Mouse (Mus musculus) heart, adult 2 months (tissue): ENCODE results near the gene Timp2. TPM values are rescaled to one million over a fixed set of nuclear protein-coding genes. Genes with fewer than 3 reads are reported as not detected.
"Not testable (repeated sequence)": the region's sequence is repeated elsewhere in the genome, so short reads cannot be mapped to it uniquely, and the experiment has no call there.

Experiments used
- DNase-seq, 2 experiments: peaks; one replicate each; pipeline ENCODE4 v3.0.0; 2021
- H3K27ac ChIP-seq: fragments of 200-600 bp; 2 replicates; pipeline ENCODE4 v1.8.1; 2022
- H3K27me3 ChIP-seq: fragments of 200-500 bp; 2 replicates; pipeline ENCODE4 v1.6.1; 2012; ENCODE audit warnings: mild to moderate bottlenecking, low read length, inconsistent platforms, mixed read lengths; ENCODE audit not compliant: control insufficient read depth, insufficient read depth
- H3K36me3 ChIP-seq: fragments of 200-500 bp; 2 replicates; pipeline ENCODE4 v1.6.1; 2012; ENCODE audit warnings: low read length, inconsistent platforms; ENCODE audit not compliant: control insufficient read depth, insufficient read depth
- H3K4me1 ChIP-seq: fragments of 200-500 bp; 2 replicates; pipeline ENCODE4 v1.6.1; 2011; ENCODE audit warnings: low read length; ENCODE audit not compliant: control insufficient read depth, insufficient read depth
- H3K4me3 ChIP-seq: fragments of 200-600 bp; 2 replicates; pipeline ENCODE4 v1.8.1; 2022
- H3K79me2 ChIP-seq: fragments of 200-500 bp; replicated peaks from 2 replicates; pipeline ENCODE4 v1.6.1; 2012; ENCODE audit warnings: mild to moderate bottlenecking, inconsistent platforms, low read length, moderate library complexity, mixed read lengths; ENCODE audit not compliant: control insufficient read depth, insufficient read depth
- H3K9ac ChIP-seq: fragments of 200-500 bp; 2 replicates; pipeline ENCODE4 v1.6.1; 2012; ENCODE audit warnings: low read depth, mild to moderate bottlenecking, control low read depth, inconsistent platforms, low read length, mixed read lengths
- CTCF ChIP-seq: fragments of 200-600 bp; IDR thresholded peaks from 2 replicates; pipeline ENCODE4 v1.8.1; 2022; ENCODE audit warnings: antibody characterized with exemption, mild to moderate bottlenecking, moderate library complexity
- EP300 ChIP-seq: fragments of 200-500 bp; IDR thresholded peaks from 2 replicates; pipeline ENCODE4 v1.6.1; 2011; ENCODE audit warnings: low read depth, low read length, control low read depth; ENCODE audit not compliant: insufficient read depth
- POLR2A ChIP-seq: fragments of 200-500 bp; IDR thresholded peaks from 2 replicates; pipeline ENCODE4 v1.6.1; 2011; ENCODE audit warnings: mild to moderate bottlenecking, low read depth, low read length, control low read depth; ENCODE audit not compliant: insufficient read depth
- WGBS: fragments of 180-500 bp; shearing (Covaris S2); methylation state at CpG from one replicate; pipeline ENCODE4 v1.1.7; 2018; 5-methylcytosine and 5-hydroxymethylcytosine counted together
- intact Hi-C: fragments of 180-260 bp; cut with DNase I; formaldehyde crosslinking; loops from one replicate; pipeline ENCODE4 v1.15.1; 2025
- polyA plus RNA-seq: library from polyadenylated mRNA; depleted of rRNA; stranded (reverse); fragments of >200 nt; gene quantifications from 2 replicates; pipeline ENCODE4 v1.2.3, GENCODE M21; 2012
- total RNA-seq, 2 experiments: library from RNA; stranded (reverse); gene quantifications; 2 replicates each; pipeline ENCODE4 v1.2.3; 2021

The Timp2 gene
- total and polyA plus RNA-seq, 3 experiments, result 98.9 to 109 (median 99.2) TPM

DNA sequence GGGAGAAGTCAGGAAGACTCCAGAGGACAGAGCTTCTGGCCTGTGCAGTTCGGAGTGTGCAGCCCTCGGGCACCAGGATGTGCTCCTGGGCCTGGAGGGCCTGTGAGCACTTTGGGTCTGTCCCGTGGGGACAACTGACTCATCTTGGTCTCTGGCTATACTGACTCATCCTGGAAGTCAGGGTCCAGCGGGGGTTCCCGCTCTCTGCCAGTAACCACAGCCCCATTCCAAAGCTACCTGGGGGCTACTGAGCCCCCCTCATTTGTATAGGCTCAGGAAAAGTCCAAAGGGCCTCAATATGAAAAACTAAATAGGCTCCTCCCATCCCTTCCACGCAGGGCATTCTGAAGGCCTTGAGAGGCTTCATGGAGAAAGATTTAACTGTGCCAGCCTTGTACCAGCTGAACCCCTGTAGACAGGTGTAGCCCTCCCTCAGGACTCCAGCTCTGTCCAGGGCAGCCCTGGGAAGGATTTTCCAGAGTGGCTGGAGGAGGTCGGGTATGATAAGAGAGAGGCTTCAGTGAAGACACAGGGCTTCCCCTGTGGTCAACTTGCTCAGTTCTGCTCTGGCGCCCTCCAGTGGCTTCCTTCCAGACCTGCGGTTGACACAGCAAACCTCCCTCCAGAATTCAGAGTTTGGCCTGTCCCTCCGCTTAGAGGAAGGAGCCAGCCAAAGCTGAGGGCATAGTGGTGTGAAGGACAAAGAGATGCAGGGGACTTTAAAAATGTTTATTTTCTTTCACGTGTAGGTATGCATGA is 23.9 kb upstream of the Timp2 start:
- H3K36me3 ChIP-seq, result no peaks in the 10 kb centered on the region

GRCm38 (mm10) chr11:118378656-118379055 is 23.1 kb upstream of the Timp2 start:
- DNase-seq, result peak in 1 of 2 experiments; percentile 15
- no peaks in the 10 kb centered on the region for H3K36me3 ChIP-seq
- no peak overlapping the region for H3K9ac ChIP-seq
- H3K27ac ChIP-seq, result no peak overlapping the region
- TF ChIP-seq EP300 (no peak), CTCF (no peak), POLR2A (no peak)
- no peaks in the 10 kb centered on the region for H3K27me3 ChIP-seq
- peaks cover 1% of the 10 kb centered on the region; the same call in 1 of the 2 replicates for H3K4me1 ChIP-seq
- H3K79me2 ChIP-seq, result no peaks in the 10 kb centered on the region
- intact Hi-C loops, result loop anchor here (1.0 to 2.0 kb wide), 2 partner anchors 61 to 296 kb away; no protein-coding TSS in a partner anchor
- WGBS, result 85% methylated on average over 6 of the region's 6 CpGs
- no peak overlapping the region for H3K4me3 ChIP-seq

More for the DNA sequence above, 23.9 kb upstream of the Timp2 start:
- Histone ChIP-seq H3K9ac (no peak overlapping the region), H3K4me1 (peaks cover 1% of the 10 kb centered on the region; the same call in 1 of the 2 replicates), H3K27ac (peak overlapping the region; percentile 20), H3K4me3 (no peak overlapping the region), H3K27me3 (no peaks in the 10 kb centered on the region), H3K79me2 (no peaks in the 10 kb centered on the region)
- TF ChIP-seq POLR2A (no peak), EP300 (peak; percentile 84; the same call in 1 of the 2 replicates), CTCF (peak; percentile 94)
- intact Hi-C loops, result loop anchor here (1.0 to 2.0 kb wide), 2 partner anchors 62 to 297 kb away; no protein-coding TSS in a partner anchor
- 22% methylated on average over 11 of the region's 11 CpGs for WGBS
- DNase-seq, result peak; percentile 85 to 88

DNA sequence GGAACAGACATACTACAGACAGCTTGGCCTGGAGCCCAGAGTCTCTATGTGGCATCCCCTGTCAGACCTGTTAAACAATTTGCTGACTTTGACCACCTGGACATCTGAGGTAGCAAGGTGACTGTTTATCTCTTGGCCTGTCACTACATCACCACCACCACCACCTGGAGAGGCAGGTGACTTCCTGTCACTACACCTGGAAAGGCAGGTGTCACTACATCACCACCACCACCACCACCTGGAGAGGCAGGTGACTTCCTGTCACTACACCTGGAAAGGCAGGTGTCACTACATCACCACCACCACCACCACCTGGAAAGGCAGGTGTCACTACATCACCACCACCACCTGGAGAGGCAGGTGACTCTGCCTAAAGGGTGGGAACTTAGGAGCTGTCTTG is 20.8 kb upstream of the Timp2 start:
- peak in 1 of 2 experiments; percentile 4 for DNase-seq
- H3K79me2 ChIP-seq, H3K4me1 ChIP-seq, H3K27me3 ChIP-seq, H3K27ac ChIP-seq, intact Hi-C loops, H3K36me3 ChIP-seq, H3K4me3 ChIP-seq, H3K9ac ChIP-seq: not testable (repeated sequence)

- H3K36me3 ChIP-seq, result no peaks in the 10 kb centered on the region
- no peaks in the 10 kb centered on the region for H3K79me2 ChIP-seq
- H3K4me3 ChIP-seq, result no peak overlapping the region
- intact Hi-C loops, result no loop called here
- H3K9ac ChIP-seq, result no peak overlapping the region
- TF ChIP-seq CTCF, result no peak
- H3K27ac ChIP-seq, result no peak overlapping the region
- peak in 1 of 2 experiments; percentile 14 for DNase-seq
- H3K27me3 ChIP-seq, result no peaks in the 10 kb centered on the region
- WGBS, result 38% methylated on average over 5 of the region's 5 CpGs
- H3K4me1 ChIP-seq, result peaks cover 1% of the 10 kb centered on the region; the same call in 1 of the 2 replicates
Measured at GRCm38 (mm10) chr11:118375881-118376280, 20.3 kb upstream of the Timp2 start.

- Histone ChIP-seq H3K27me3 (no peaks in the 10 kb centered on the region), H3K36me3 (no peaks in the 10 kb centered on the region), H3K79me2 (no peaks in the 10 kb centered on the region), H3K27ac (no peak overlapping the region), H3K9ac (no peak overlapping the region), H3K4me3 (no peak overlapping the region), H3K4me1 (peaks cover 1% of the 10 kb centered on the region; the same call in 1 of the 2 replicates)
- TF ChIP-seq EP300 (no peak), CTCF (no peak), POLR2A (no peak)
- intact Hi-C loops, result no loop called here
- DNase-seq, result peak in 1 of 2 experiments; percentile 13
- WGBS, result 46% methylated on average over 8 of the region's 8 CpGs
Measured at GRCm38 (mm10) chr11:118375461-118375860, 19.9 kb upstream of the Timp2 start.

GRCm38 (mm10) chr11:118375006-118375405 is 19.5 kb upstream of the Timp2 start:
- no peaks in the 10 kb centered on the region for H3K79me2 ChIP-seq
- no peak overlapping the region for H3K9ac ChIP-seq
- no peaks in the 10 kb centered on the region for H3K36me3 ChIP-seq
- intact Hi-C loops, result no loop called here
- no peak overlapping the region for H3K27ac ChIP-seq
- TF ChIP-seq POLR2A, result no peak
- TF ChIP-seq CTCF, result 0 out of 2 replicates have a peak, but pooled peaks have one; percentile 7
- H3K4me1 ChIP-seq, result peaks cover 1% of the 10 kb centered on the region; the same call in 1 of the 2 replicates
- DNase-seq, result peak in 1 of 2 experiments; percentile 13
- no peak overlapping the region for H3K4me3 ChIP-seq
- no peaks in the 10 kb centered on the region for H3K27me3 ChIP-seq
